Mouse (Mus musculus): Measurements from ENCODE around the gene Trank1. TPM values are rescaled to one million over a fixed set of nuclear protein-coding genes. Genes with fewer than 3 reads are reported as not detected.

Gene Trank1
- polyA plus RNA-seq (2015; fragmentation: Nextera tagmentation; extraction: Ambion mirVana), result 1.9 and 2.9 TPM in 2 replicates

DNA sequence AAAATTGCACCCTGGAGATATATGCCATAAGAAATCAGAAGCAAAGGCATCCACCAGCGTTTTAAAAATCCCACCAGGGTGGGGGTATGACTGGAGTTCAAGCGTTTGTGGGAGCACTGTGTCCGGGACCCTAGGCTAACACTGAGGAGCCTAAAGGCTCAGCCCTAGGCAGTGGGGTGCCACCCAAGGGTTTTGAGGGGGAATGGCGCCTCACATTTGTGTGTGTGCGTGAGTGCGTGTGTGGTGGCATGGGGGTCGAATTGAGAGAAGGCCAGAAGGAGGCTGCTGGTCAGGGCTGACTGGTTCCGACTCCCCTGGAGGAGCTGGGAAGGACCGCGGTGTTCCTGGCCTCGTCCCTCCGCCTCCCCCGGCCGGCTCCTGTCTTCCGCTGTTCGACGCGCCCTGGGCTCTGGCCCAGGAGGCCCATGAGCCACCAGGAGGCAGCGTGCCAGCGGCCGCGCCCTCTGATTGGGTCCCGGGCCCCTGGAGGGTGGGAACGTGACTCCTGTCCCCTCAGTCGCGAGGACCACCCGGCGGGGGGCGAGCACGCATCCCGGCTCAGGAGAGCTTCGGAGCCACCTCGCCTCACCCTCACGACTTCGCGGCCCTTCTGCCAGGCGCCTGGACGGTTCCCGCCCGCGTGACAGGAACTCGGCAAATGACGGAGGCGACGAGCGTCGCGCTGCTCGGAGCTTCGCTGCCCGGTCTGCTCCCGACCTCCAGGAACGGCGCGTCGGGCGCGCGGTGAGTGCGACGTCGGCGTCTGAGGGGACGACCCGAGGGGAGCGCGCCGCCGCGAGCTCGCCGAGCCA lies at the start of gene Trank1:
Trank1 (plus strand) TSS at position 709 of the 812 bp plus-strand sequence.
- H3K27me3 ChIP-seq, result peaks cover 66% of the 10 kb centered on the region
- H3K4me2 ChIP-seq, result peak within 1 kb of the TSS; percentile 91
- no peak within 1 kb of the TSS for H3K27ac ChIP-seq (replicated peaks)

GRCm38 (mm10) chr9:111267998-111268397 lies 43.5 kb upstream of the Trank1 start:
- Histone ChIP-seq H3K9ac (no peak overlapping the region), H3K36me3 (peaks cover 23% of the 10 kb centered on the region), H3K4me1 (replicated peaks) (peaks cover 16% of the 10 kb centered on the region), H3K4me2 (no peak overlapping the region), H3K9me3 (no peaks in the 10 kb centered on the region), H3K27ac (replicated peaks) (no peak overlapping the region), H3K27me3 (no peaks in the 10 kb centered on the region), H3K4me3 (no peak overlapping the region)
- WGBS, result 96% methylated on average over 2 of the region's 2 CpGs
- no peak for ATAC-seq (ENCODE audit: low read depth)

More for the DNA sequence above, at the start of gene Trank1:
- peak within 1 kb of the TSS; percentile 58 for H3K4me3 ChIP-seq
- H3K9ac ChIP-seq, result peak within 1 kb of the TSS; percentile 70
- peaks cover 22% of the 10 kb centered on the region for H3K4me1 ChIP-seq (replicated peaks)
- 10% methylated on average over 69 of the region's 72 CpGs for WGBS
- H3K36me3 ChIP-seq, result no peaks in the 10 kb centered on the region
- H3K9me3 ChIP-seq, result peaks cover 3% of the 10 kb centered on the region; the same call in 1 of the 2 replicates
- peak; percentile 69 for ATAC-seq (ENCODE audit: low read depth)

GRCm38 (mm10) chr9:111270606-111271005 lies 40.9 kb upstream of the Trank1 start:
- WGBS, result 8% methylated on average over 5 of the region's 5 CpGs
- Histone ChIP-seq H3K4me3 (peak overlapping the region; percentile 79), H3K9ac (peak overlapping the region; percentile 79), H3K36me3 (peaks cover 18% of the 10 kb centered on the region; the same call in 1 of the 2 replicates), H3K9me3 (no peaks in the 10 kb centered on the region), H3K27ac (replicated peaks) (peak overlapping the region; percentile 94), H3K4me2 (peak overlapping the region; percentile 66), H3K27me3 (no peaks in the 10 kb centered on the region), H3K4me1 (replicated peaks) (peaks cover 42% of the 10 kb centered on the region)
- ATAC-seq (ENCODE audit: low read depth), result no peak

- WGBS, result under 1% methylated on average over 32 of the region's 32 CpGs
- peak overlapping the region; percentile 79 for H3K9ac ChIP-seq
- H3K27me3 ChIP-seq, result no peaks in the 10 kb centered on the region
- peak; percentile 85 for ATAC-seq (ENCODE audit: low read depth)
- peaks cover 18% of the 10 kb centered on the region for H3K36me3 ChIP-seq
- peak overlapping the region; percentile 94 for H3K27ac ChIP-seq (replicated peaks)
- peak overlapping the region; percentile 66 for H3K4me2 ChIP-seq
- peaks cover 47% of the 10 kb centered on the region for H3K4me1 ChIP-seq (replicated peaks)
- peak overlapping the region; percentile 79 for H3K4me3 ChIP-seq
- no peaks in the 10 kb centered on the region for H3K9me3 ChIP-seq
Measured at GRCm38 (mm10) chr9:111271056-111271433, 40.5 kb upstream of the Trank1 start.

DNA sequence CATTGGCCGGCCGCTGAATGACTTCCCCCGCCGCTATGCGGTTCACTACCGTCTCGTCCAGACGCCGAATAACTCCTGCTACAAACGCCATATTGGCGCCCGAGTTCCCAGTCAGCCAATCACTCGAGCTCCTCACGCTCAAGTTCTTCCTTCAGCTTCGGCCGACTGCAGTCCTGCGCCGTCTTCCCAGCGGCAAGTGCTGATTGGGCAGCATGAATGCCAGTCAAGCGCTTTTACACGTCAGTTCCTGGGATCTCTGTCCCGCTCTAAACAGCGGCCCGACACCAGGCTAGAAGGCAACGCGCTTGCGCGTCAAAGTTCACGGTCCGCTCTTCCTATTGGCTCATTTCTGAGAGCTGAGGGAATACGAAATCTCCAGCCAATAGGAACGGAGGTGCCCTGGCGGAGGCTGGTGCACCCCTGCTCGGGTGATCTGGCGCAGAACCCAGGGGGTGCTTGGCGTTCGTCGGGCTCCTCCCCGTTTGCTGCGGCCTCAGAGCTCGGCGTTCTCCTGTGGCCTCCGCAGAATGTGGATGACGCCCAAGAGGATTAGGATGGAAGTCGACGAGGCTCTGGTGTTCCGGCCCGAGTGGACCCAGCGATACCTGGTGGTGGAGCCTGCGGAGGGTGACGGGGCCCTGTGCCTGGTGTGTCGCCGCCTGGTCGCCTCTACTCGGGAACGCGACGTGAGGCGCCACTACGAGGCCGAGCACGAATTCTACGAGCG lies 39.9 kb upstream of the Trank1 start, which contains the start of the genes Mlh1 and Epm2aip1:
Mlh1 (minus strand) TSS at position 358 of the 727 bp plus-strand sequence.
Epm2aip1 (plus strand) TSS at position 496 of the 727 bp plus-strand sequence.
- Histone ChIP-seq H3K27ac (replicated peaks) (peak within 1 kb of the TSS; percentile 97), H3K27me3 (no peaks in the 10 kb centered on the region), H3K4me3 (peak within 1 kb of the TSS; percentile 79), H3K4me2 (peak within 1 kb of the TSS; percentile 94), H3K9me3 (no peaks in the 10 kb centered on the region), H3K9ac (peak within 1 kb of the TSS; percentile 91), H3K36me3 (peaks cover 21% of the 10 kb centered on the region), H3K4me1 (replicated peaks) (peaks cover 52% of the 10 kb centered on the region)
- ATAC-seq (ENCODE audit: low read depth), result peak; percentile 100
- WGBS, result under 1% methylated on average over 64 of the region's 64 CpGs

- no peaks in the 10 kb centered on the region for H3K27me3 ChIP-seq
- no peak for ATAC-seq (ENCODE audit: low read depth)
- no peaks in the 10 kb centered on the region for H3K9me3 ChIP-seq
- H3K4me2 ChIP-seq, result peak overlapping the region; percentile 94
- peak overlapping the region; percentile 79 for H3K4me3 ChIP-seq
- H3K36me3 ChIP-seq, result peaks cover 22% of the 10 kb centered on the region
- H3K27ac ChIP-seq (replicated peaks), result peak overlapping the region; percentile 97
- H3K9ac ChIP-seq, result peak overlapping the region; percentile 91
- peaks cover 60% of the 10 kb centered on the region for H3K4me1 ChIP-seq (replicated peaks)
- WGBS, result 13% methylated on average over 19 of the region's 19 CpGs
Measured at GRCm38 (mm10) chr9:111272356-111272755, 39.2 kb upstream of the Trank1 start.

GRCm38 (mm10) chr9:111272996-111273785 lies 38.3 kb upstream of the Trank1 start:
- H3K36me3 ChIP-seq, result peaks cover 25% of the 10 kb centered on the region
- peaks cover 67% of the 10 kb centered on the region for H3K4me1 ChIP-seq (replicated peaks)
- 77% methylated on average over 15 of the region's 15 CpGs for WGBS
- H3K27me3 ChIP-seq, result no peaks in the 10 kb centered on the region
- no peak for ATAC-seq (ENCODE audit: low read depth)
- H3K9ac ChIP-seq, result peak overlapping the region; percentile 91
- peak overlapping the region; percentile 94 for H3K4me2 ChIP-seq
- no peak overlapping the region for H3K27ac ChIP-seq (replicated peaks)
- H3K4me3 ChIP-seq, result peak overlapping the region; percentile 79
- no peaks in the 10 kb centered on the region for H3K9me3 ChIP-seq

DNA sequence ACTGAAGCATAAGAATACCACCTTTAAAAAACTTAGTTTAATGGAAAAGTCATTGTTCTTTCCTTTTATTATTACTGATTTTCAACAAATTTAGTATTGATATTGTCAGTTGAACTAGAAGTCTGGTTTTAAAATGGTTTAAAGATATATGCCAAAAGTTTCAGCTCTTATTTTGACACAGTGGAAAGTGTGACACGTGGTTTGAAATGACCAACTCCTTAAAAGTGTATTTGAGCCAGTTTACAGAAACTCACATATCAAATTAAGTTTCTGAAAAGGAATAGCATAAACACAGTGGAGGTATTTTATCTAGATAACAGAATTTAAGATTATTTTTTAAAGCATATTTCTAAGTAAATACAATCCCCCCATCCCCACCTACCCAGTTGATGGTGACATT lies 37.6 kb upstream of the Trank1 start:
- H3K4me2 ChIP-seq, result peak overlapping the region; percentile 94
- H3K27ac ChIP-seq (replicated peaks), result no peak overlapping the region
- peaks cover 73% of the 10 kb centered on the region for H3K4me1 ChIP-seq (replicated peaks)
- peak overlapping the region; percentile 79 for H3K4me3 ChIP-seq
- H3K9ac ChIP-seq, result 0 out of 2 replicates have a peak overlapping the region, but pooled peaks have one; percentile 91
- H3K36me3 ChIP-seq, result peaks cover 32% of the 10 kb centered on the region
- H3K9me3 ChIP-seq, result no peaks in the 10 kb centered on the region
- WGBS, result 91% methylated on average over 1 of the region's 1 CpGs
- ATAC-seq (ENCODE audit: low read depth), result no peak
- no peaks in the 10 kb centered on the region for H3K27me3 ChIP-seq

- Histone ChIP-seq H3K4me3 (peak overlapping the region; percentile 20), H3K9ac (peak overlapping the region; percentile 31; the same call in 1 of the 2 replicates), H3K4me2 (peak overlapping the region; percentile 94), H3K27ac (replicated peaks) (no peak overlapping the region), H3K27me3 (no peaks in the 10 kb centered on the region), H3K4me1 (replicated peaks) (peaks cover 69% of the 10 kb centered on the region), H3K9me3 (no peaks in the 10 kb centered on the region), H3K36me3 (peaks cover 42% of the 10 kb centered on the region)
- 63% methylated on average over 1 of the region's 1 CpGs for WGBS
- no peak for ATAC-seq (ENCODE audit: low read depth)
Measured at GRCm38 (mm10) chr9:111275156-111275555, 36.4 kb upstream of the Trank1 start.

- Histone ChIP-seq H3K27ac (replicated peaks) (no peak overlapping the region), H3K9me3 (no peaks in the 10 kb centered on the region), H3K9ac (no peak overlapping the region), H3K4me2 (no peak overlapping the region), H3K36me3 (0 out of 2 replicates have a peak, but pooled peaks cover 3% of the 10 kb centered on the region), H3K27me3 (no peaks in the 10 kb centered on the region), H3K4me3 (no peak overlapping the region), H3K4me1 (replicated peaks) (peaks cover 5% of the 10 kb centered on the region)
- 34% methylated on average over 3 of the region's 3 CpGs for WGBS
- ATAC-seq (ENCODE audit: low read depth), result no peak
Measured at GRCm38 (mm10) chr9:111285061-111285460, 26.5 kb upstream of the Trank1 start.

DNA sequence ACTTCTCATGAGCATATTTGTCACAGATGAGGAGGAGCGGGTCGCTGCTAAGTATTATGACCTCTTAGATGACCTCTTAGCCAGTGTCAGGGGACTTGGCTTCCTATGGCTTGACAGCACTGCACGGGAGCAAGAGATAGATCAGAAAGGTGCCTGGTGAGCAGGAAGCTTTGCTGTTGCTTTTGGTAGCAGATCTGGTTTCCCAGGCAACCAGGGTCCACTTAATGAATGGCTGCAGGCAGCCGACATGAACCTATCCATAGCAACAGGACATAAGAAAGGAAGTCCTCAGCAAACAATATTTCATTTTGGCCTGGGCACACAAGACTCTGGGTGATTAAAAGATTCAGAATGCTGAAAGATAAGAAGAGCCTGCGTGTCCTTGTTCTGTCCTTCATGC lies 25.9 kb upstream of the Trank1 start:
- no peak for ATAC-seq (ENCODE audit: low read depth)
- H3K4me2 ChIP-seq, result no peak overlapping the region
- H3K9ac ChIP-seq, result peak overlapping the region; percentile 1; the same call in 1 of the 2 replicates

More for the DNA sequence above, 25.9 kb upstream of the Trank1 start:
- Histone ChIP-seq H3K9me3 (no peaks in the 10 kb centered on the region), H3K4me1 (replicated peaks) (peaks cover 5% of the 10 kb centered on the region), H3K27ac (replicated peaks) (0 out of 2 replicates have a peak overlapping the region, but pooled peaks have one; percentile 42), H3K27me3 (no peaks in the 10 kb centered on the region), H3K36me3 (0 out of 2 replicates have a peak, but pooled peaks cover 3% of the 10 kb centered on the region), H3K4me3 (no peak overlapping the region)
- 11% methylated on average over 5 of the region's 5 CpGs for WGBS
